Comparison of ENCODE assay signal across 13 mouse cellular contexts in the genomic region with DNA sequence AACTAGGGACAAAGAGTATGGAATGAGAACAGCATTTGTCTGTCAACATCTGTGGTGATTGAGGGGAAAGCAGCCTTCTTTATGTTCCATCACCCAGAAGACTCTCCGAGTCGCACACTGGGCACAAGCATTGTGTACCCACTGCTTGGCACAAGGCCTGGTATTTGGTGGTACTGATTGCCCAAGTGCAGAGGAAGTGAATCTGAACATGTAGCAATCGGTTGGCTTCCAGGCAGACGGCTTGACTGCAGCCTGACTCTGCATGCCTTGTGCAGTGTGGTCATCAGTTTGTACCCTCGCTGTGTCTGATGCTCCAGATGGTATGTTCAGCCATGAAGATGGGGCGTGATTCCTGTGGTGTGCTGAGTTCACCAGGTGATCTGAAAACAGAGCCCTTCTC. TPM values are rescaled to one million over a fixed set of nuclear protein-coding genes. Genes with fewer than 3 reads are reported as not detected.
DNase-seq lines count a peak whose midpoint lies in the region; ATAC-seq lines count a peak whose summit lies in the region.
"Had no signal": no experiment of that assay in that cellular context is flagged by ENCODE, and none has a peak within 500 bp of the region (broad histone marks: within the 10 kb centered on the region; RNA-seq: fewer than 3 reads in every experiment).

No protein-coding gene starts in this region.

- H3K27ac ChIP-seq in hindbrain, embryonic 14.5 days: no peak overlapping the region
- H3K27ac ChIP-seq: hindbrain, embryonic 12.5 days; midbrain, embryonic 12.5 days had no signal

- H3K9ac ChIP-seq in hindbrain, embryonic 14.5 days: no peak overlapping the region
- H3K9ac ChIP-seq: hindbrain, embryonic 12.5 days; midbrain, embryonic 12.5 days had no signal

- no peaks in the 10 kb centered on the region for H3K36me3 ChIP-seq in hindbrain, embryonic 14.5 days (replicated peaks; ENCODE audit: control insufficient read depth, insufficient read depth)
- H3K36me3 ChIP-seq: hindbrain, embryonic 12.5 days; midbrain, embryonic 12.5 days had no signal

- no peak overlapping the region for H3K4me2 ChIP-seq in hindbrain, embryonic 14.5 days (replicated peaks)
- H3K4me2 ChIP-seq: hindbrain, embryonic 12.5 days; midbrain, embryonic 12.5 days had no signal

- intact Hi-C loops in heart, postnatal 25 days (cut with DNase I): no loop called here

- peak; percentile 89 for ATAC-seq in neutrophil, adult 5-6 weeks (ENCODE audit: extremely low read depth, insufficient number of reproducible peaks, low FRiP score, poor library complexity, severe bottlenecking)
- no peak for ATAC-seq in hindbrain, embryonic 14.5 days (ENCODE audit: low FRiP score)
- ATAC-seq: forebrain, embryonic 14.5 days had no signal

- H3K4me3 ChIP-seq in hindbrain, embryonic 14.5 days (replicated peaks; ENCODE audit: low read length): no peak overlapping the region
- H3K4me3 ChIP-seq: hindbrain, embryonic 12.5 days; midbrain, embryonic 12.5 days had no signal

- H3K27me3 ChIP-seq in hindbrain, embryonic 14.5 days (ENCODE audit: control insufficient read depth, insufficient read depth, low read length): no peaks in the 10 kb centered on the region
- H3K27me3 ChIP-seq: hindbrain, embryonic 12.5 days; midbrain, embryonic 12.5 days had no signal

- H3K9me3 ChIP-seq in hindbrain, embryonic 14.5 days (ENCODE audit: control insufficient read depth, low read length): no peaks in the 10 kb centered on the region
- H3K9me3 ChIP-seq: hindbrain, embryonic 12.5 days; midbrain, embryonic 12.5 days had no signal

- WGBS in hindbrain, embryonic 14.5 days: 84% methylated on average over 6 of the region's 6 CpGs

- peak; percentile 11 for DNase-seq in gastrocnemius, adult 18-20 months (ENCODE audit: low spot score)
- DNase-seq in gastrocnemius, postnatal 25 days: no peak
- DNase-seq in spleen, postnatal 36 days (ENCODE audit: low spot score in 2 of 2): peak; percentile 11 to 14
- DNase-seq in spleen, postnatal 14 days (ENCODE audit: low spot score in 2 of 2): no peak
- peak; percentile 13 for DNase-seq in heart, postnatal 25 days (ENCODE audit: low spot score)
- no peak for DNase-seq in hindbrain, embryonic 14.5 days (ENCODE audit: low spot score)
- no peak for DNase-seq in yolk sac, embryonic 10.5 days (ENCODE audit: low spot score)
- DNase-seq: cerebellum, adult 18-20 months; kidney, postnatal 10 days had no signal

- H3K4me1 ChIP-seq in hindbrain, embryonic 14.5 days (replicated peaks; ENCODE audit: control insufficient read depth, insufficient read depth, low read length): peaks cover 8% of the 10 kb centered on the region

RNA-seq across cellular contexts. Expression of gene Tada1, which starts 39.8 kb away (rescaled TPM):
- 1 to 10 TPM; 3.8 to 4.5 TPM for total RNA-seq in gastrocnemius, adult 18-20 months (2021)
- total RNA-seq in gastrocnemius, postnatal 25 days (2021): 1 to 10 TPM; 5.3 to 5.8 TPM
- total RNA-seq in heart, postnatal 25 days (2021): 10 to 100 TPM; 10.2 to 10.6 TPM
- 21.1 and 26.4 TPM in 2 replicates for total RNA-seq in neutrophil, adult 5-6 weeks (2017)
- polyA plus RNA-seq in hindbrain, embryonic 14.5 days (2014; fragmentation: Nextera tagmentation; extraction: Ambion mirVana): 77.8 and 84.8 TPM in 2 replicates

Comparison
In these comparisons a context has a peak if more than half of its experiments do, and no peak if none do; other contexts are left out.
1. DNase-seq: peak in gastrocnemius, adult 18-20 months (single experiment), spleen, postnatal 36 days (2 of 2) and heart, postnatal 25 days (single experiment); none in gastrocnemius, postnatal 25 days (single experiment), spleen, postnatal 14 days (0 of 2), hindbrain, embryonic 14.5 days (single experiment) and yolk sac, embryonic 10.5 days (single experiment).